Mouse (Mus musculus): ENCODE data around the gene Thpo. TPM values are rescaled to one million over a fixed set of nuclear protein-coding genes. Genes with fewer than 3 reads are reported as not detected.

Gene Thpo
- polyA plus RNA-seq, 1 experiment from 2014 or later, result 0.79 TPM

GRCm38 (mm10) chr16:20710810-20711209 is 23.5 kb downstream of the Thpo start:
- H3K36me3 ChIP-seq (replicated peaks), result peaks cover 50% of the 10 kb centered on the region
- no peak overlapping the region for H3K27ac ChIP-seq
- no peaks in the 10 kb centered on the region for H3K9me3 ChIP-seq
- H3K4me2 ChIP-seq, result no peak overlapping the region
- 84% methylated on average over 4 of the region's 4 CpGs for WGBS
- H3K27me3 ChIP-seq, result no peaks in the 10 kb centered on the region
- H3K9ac ChIP-seq, result no peak overlapping the region
- H3K4me1 ChIP-seq, result peaks cover 21% of the 10 kb centered on the region
- ATAC-seq (ENCODE audit: low FRiP score), result no peak
- no peak overlapping the region for H3K4me3 ChIP-seq (replicated peaks)

DNA sequence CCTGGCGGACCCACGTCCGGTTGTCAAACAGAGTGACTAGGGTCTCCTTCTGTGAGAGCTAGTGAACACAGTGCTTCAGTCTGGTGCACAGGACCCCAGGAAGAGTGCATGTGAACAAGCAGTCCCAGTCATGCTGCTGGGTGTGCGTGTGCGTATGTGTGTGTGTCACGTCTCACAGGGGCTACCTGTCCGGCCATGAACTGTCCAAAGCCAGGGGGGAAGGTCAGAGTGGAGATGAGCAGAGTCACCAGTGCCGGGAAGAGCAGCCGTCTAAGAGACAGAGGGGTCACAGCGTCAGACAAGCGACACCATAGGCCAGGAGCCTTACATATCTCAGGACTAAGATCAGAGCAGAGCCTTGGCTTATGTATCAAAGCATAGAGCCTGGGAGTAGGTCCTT is 23.9 kb downstream of the Thpo start:
- peaks cover 55% of the 10 kb centered on the region for H3K36me3 ChIP-seq (replicated peaks)
- 93% methylated on average over 11 of the region's 11 CpGs for WGBS

GRCm38 (mm10) chr16:20708939-20709734 is 25.2 kb downstream of the Thpo start:
- H3K9me3 ChIP-seq, result no peaks in the 10 kb centered on the region
- no peak overlapping the region for H3K27ac ChIP-seq
- no peak overlapping the region for H3K9ac ChIP-seq
- no peak overlapping the region for H3K4me3 ChIP-seq (replicated peaks)
- peaks cover 56% of the 10 kb centered on the region for H3K36me3 ChIP-seq (replicated peaks)
- H3K27me3 ChIP-seq, result no peaks in the 10 kb centered on the region
- peak; percentile 75 for ATAC-seq (ENCODE audit: low FRiP score)
- 71% methylated on average over 19 of the region's 19 CpGs for WGBS
- H3K4me2 ChIP-seq, result no peak overlapping the region
- H3K4me1 ChIP-seq, result peaks cover 5% of the 10 kb centered on the region

More for the DNA sequence above, 23.9 kb downstream of the Thpo start:
- Histone ChIP-seq H3K27ac (no peak overlapping the region), H3K4me2 (no peak overlapping the region), H3K27me3 (no peaks in the 10 kb centered on the region), H3K4me1 (peaks cover 17% of the 10 kb centered on the region), H3K4me3 (replicated peaks) (no peak overlapping the region), H3K9me3 (no peaks in the 10 kb centered on the region), H3K9ac (no peak overlapping the region)
- no peak for ATAC-seq (ENCODE audit: low FRiP score)

DNA sequence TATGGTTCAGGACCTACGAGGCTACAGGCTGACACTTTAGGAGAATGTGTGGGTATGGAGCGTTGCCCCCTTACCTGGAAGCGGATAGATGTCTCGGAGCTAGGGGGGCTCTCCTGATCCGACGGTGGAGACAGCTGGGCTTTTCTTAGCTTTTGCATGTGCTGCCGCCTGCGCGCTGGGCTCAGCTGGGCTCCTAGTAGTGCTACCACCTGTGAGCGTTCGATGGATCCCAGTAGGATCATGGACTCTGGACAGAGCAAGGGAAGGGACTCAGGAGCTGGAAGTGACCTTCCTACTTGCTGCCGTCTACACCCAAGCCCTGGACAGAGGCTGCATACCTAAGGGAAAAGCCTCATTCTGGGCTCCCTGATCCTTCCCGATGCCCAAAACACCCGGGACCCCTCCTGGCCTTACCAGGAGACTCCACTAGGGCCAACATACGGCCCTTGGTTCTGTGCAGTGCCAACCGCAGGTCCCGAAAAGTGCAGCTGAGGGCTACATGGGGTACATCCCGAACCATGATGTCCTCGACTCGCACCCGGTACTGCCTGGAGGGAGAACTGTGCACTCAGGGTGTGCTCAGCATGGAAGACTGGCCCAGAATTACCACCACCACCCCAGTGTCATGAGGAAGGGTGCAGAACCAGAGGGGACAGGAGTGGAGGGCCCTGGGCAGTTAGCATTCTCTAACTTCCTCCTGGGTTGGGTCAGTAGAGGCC is 25.9 kb downstream of the Thpo start:
- Histone ChIP-seq H3K4me2 (no peak overlapping the region), H3K9me3 (no peaks in the 10 kb centered on the region), H3K36me3 (replicated peaks) (peaks cover 64% of the 10 kb centered on the region), H3K4me3 (replicated peaks) (no peak overlapping the region), H3K27ac (no peak overlapping the region), H3K9ac (no peak overlapping the region; the same call in 1 of the 2 replicates), H3K4me1 (no peaks in the 10 kb centered on the region; the same call in 1 of the 2 replicates), H3K27me3 (no peaks in the 10 kb centered on the region)
- ATAC-seq (ENCODE audit: low FRiP score), result peak; percentile 13
- WGBS, result 94% methylated on average over 21 of the region's 21 CpGs

- ATAC-seq (ENCODE audit: low FRiP score), result no peak
- Histone ChIP-seq H3K27me3 (no peaks in the 10 kb centered on the region), H3K9me3 (no peaks in the 10 kb centered on the region), H3K27ac (no peak overlapping the region), H3K4me3 (replicated peaks) (no peak overlapping the region), H3K9ac (no peak overlapping the region), H3K4me1 (peaks cover 18% of the 10 kb centered on the region), H3K36me3 (replicated peaks) (peaks cover 57% of the 10 kb centered on the region), H3K4me2 (no peak overlapping the region)
- 92% methylated on average over 2 of the region's 2 CpGs for WGBS
These were observed 27.8 kb downstream of the Thpo start for GRCm38 (mm10) chr16:20706407-20707055.

DNA sequence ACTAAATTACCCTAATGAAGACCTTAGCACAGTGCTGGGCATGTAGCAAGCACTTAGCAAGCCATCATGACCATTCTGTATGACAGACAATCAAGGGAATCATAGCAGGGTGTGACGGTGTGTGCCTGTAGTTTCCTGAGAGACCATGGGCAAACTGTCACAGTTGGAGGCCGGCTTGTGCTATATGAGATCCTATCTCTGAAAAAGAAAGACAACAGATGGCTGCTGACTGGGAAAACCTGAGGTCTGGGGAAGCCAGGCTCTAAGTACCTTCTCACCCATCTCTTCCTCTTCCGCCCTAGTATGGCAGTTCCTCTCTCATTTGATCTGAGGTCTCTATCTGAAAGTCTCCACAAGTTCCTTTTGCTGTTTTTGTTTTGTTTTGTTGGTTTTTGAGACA is 28.5 kb downstream of the Thpo start:
- Histone ChIP-seq H3K4me3 (replicated peaks) (no peak overlapping the region), H3K27me3 (no peaks in the 10 kb centered on the region), H3K4me2 (no peak overlapping the region), H3K4me1 (peaks cover 22% of the 10 kb centered on the region), H3K36me3 (replicated peaks) (peaks cover 50% of the 10 kb centered on the region), H3K27ac (no peak overlapping the region), H3K9ac (no peak overlapping the region), H3K9me3 (no peaks in the 10 kb centered on the region)
- WGBS, result 80% methylated on average over 3 of the region's 3 CpGs
- no peak for ATAC-seq (ENCODE audit: low FRiP score)

DNA sequence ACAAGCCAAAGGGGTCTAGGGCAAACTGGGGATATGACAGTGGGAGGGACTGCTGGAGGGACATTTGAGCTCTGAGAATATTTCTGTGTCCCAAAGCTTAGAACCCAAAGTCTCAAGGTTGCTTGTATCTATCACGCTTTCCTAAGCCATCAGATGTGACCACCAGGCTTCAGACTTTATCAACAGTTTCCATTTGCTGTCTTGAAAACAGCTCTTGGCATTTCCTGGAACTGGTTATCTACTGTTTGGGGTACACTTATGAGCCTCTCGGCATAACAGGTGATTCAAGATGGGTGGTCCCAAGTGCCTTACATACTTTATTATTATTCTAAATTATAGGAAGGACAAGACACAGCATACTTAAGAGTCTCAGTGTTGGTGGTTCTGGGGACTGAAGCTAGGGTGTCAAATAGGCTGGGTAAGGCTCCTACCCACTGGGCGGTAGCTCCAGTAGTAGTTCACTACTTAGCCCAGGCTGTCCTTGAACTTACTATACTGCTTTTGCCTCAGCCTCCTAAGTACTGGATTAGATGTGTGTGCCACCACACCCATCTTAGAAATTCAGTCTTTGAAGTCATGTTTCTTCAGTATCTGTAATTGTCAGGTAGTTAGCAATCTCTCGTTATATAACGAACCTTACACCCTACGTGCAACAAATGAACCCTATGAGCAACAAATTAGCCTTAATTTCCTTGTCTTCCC is 30.5 kb downstream of the Thpo start:
- no peak for ATAC-seq (ENCODE audit: low FRiP score)
- H3K4me1 ChIP-seq, result peaks cover 28% of the 10 kb centered on the region
- H3K4me2 ChIP-seq, result no peak overlapping the region
- H3K9ac ChIP-seq, result no peak overlapping the region
- H3K27ac ChIP-seq, result no peak overlapping the region
- H3K36me3 ChIP-seq (replicated peaks), result peaks cover 59% of the 10 kb centered on the region
- 86% methylated on average over 6 of the region's 6 CpGs for WGBS
- no peak overlapping the region for H3K4me3 ChIP-seq (replicated peaks)
- no peaks in the 10 kb centered on the region for H3K9me3 ChIP-seq
- no peaks in the 10 kb centered on the region for H3K27me3 ChIP-seq

- ATAC-seq (ENCODE audit: low FRiP score), result no peak
- Histone ChIP-seq H3K4me3 (replicated peaks) (no peak overlapping the region), H3K9me3 (no peaks in the 10 kb centered on the region), H3K27me3 (no peaks in the 10 kb centered on the region), H3K27ac (no peak overlapping the region), H3K4me2 (no peak overlapping the region), H3K36me3 (replicated peaks) (peaks cover 55% of the 10 kb centered on the region), H3K9ac (no peak overlapping the region), H3K4me1 (peaks cover 28% of the 10 kb centered on the region)
- WGBS, result 94% methylated on average over 10 of the region's 10 CpGs
These were observed 31.2 kb downstream of the Thpo start for GRCm38 (mm10) chr16:20703071-20703470.

DNA sequence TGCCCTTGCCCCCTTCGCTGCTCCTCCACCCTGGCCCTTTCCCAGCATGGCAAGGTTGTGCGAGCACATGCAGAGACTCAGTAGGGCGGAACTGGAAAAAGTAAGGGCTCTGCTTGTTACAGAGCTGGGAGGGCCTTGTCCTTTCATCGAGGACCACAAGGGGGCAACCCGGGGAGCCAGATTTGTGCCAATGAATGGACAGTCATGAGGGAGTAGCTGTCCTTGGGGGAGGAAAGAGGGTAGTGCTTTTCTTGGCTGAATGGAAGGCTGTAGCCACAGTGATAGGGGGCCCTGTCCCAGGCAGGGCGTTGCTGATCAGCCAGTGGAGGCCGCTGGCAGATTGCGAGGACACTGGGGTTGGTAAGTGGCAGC is 31.8 kb downstream of the Thpo start:
- ATAC-seq (ENCODE audit: low FRiP score), result peak; percentile 65
- Histone ChIP-seq H3K9me3 (no peaks in the 10 kb centered on the region), H3K36me3 (replicated peaks) (peaks cover 49% of the 10 kb centered on the region), H3K4me3 (replicated peaks) (no peak overlapping the region), H3K9ac (peak overlapping the region; percentile 30; the same call in 1 of the 2 replicates), H3K27ac (peak overlapping the region; percentile 80), H3K27me3 (no peaks in the 10 kb centered on the region), H3K4me1 (peaks cover 29% of the 10 kb centered on the region), H3K4me2 (peak overlapping the region; percentile 2; the same call in 1 of the 2 replicates)
- 4% methylated on average over 8 of the region's 8 CpGs for WGBS

GRCm38 (mm10) chr16:20701729-20702521 is 32.4 kb downstream of the Thpo start:
- Histone ChIP-seq H3K4me2 (peak overlapping the region; percentile 2; the same call in 1 of the 2 replicates), H3K36me3 (replicated peaks) (peaks cover 43% of the 10 kb centered on the region), H3K27ac (peak overlapping the region; percentile 80), H3K27me3 (no peaks in the 10 kb centered on the region), H3K4me1 (peaks cover 34% of the 10 kb centered on the region), H3K9me3 (no peaks in the 10 kb centered on the region), H3K9ac (peak overlapping the region; percentile 30), H3K4me3 (replicated peaks) (no peak overlapping the region)
- 12% methylated on average over 12 of the region's 12 CpGs for WGBS
- ATAC-seq (ENCODE audit: low FRiP score), result peak; percentile 36

GRCm38 (mm10) chr16:20701316-20701715 is 33.0 kb downstream of the Thpo start:
- Histone ChIP-seq H3K9ac (peak overlapping the region; percentile 30; the same call in 1 of the 2 replicates), H3K27ac (peak overlapping the region; percentile 80), H3K36me3 (replicated peaks) (peaks cover 37% of the 10 kb centered on the region), H3K9me3 (no peaks in the 10 kb centered on the region), H3K27me3 (no peaks in the 10 kb centered on the region), H3K4me1 (peaks cover 40% of the 10 kb centered on the region), H3K4me2 (0 out of 2 replicates have a peak overlapping the region, but pooled peaks have one; percentile 2), H3K4me3 (replicated peaks) (no peak overlapping the region)
- 45% methylated on average over 7 of the region's 7 CpGs for WGBS
- ATAC-seq (ENCODE audit: low FRiP score), result 0 out of 2 replicates have a peak, but pooled peaks have one; percentile 22

Data from forebrain, embryonic 12.5 days (tissue).